Mouse (Mus musculus) monocyte, adult 2 months (primary cell): ENCODE data around the gene Rnf40.
"Not testable (repeated sequence)": the region's sequence is repeated elsewhere in the genome, so short reads cannot be mapped to it uniquely, and the experiment has no call there.

Source experiments
- DNase-seq, 2 experiments: peaks; one replicate each; pipeline ENCODE4 v3.0.0; 2022; ENCODE audit warnings: low spot score in 2 of 2, low read depth in 1 of 2

The Rnf40 gene

GRCm38 (mm10) chr7:127602903-127603302 lies 14.3 kb downstream of the Rnf40 start:
- DNase-seq: no peak

GRCm38 (mm10) chr7:127604256-127604655 lies 15.7 kb downstream of the Rnf40 start:
- no peak for DNase-seq

- DNase-seq: no peak
These were observed 18.6 kb downstream of the Rnf40 start for GRCm38 (mm10) chr7:127607150-127607549.

GRCm38 (mm10) chr7:127611011-127611410 lies 22.4 kb downstream of the Rnf40 start:
- DNase-seq: no peak

GRCm38 (mm10) chr7:127611561-127611960 lies 23.0 kb downstream of the Rnf40 start:
- no peak for DNase-seq

- DNase-seq: no peak
These were observed 24.9 kb downstream of the Rnf40 start for GRCm38 (mm10) chr7:127613501-127613900.

GRCm38 (mm10) chr7:127614091-127614490 lies 25.5 kb downstream of the Rnf40 start:
- no peak for DNase-seq

GRCm38 (mm10) chr7:127614511-127614890 lies 25.9 kb downstream of the Rnf40 start:
- no peak for DNase-seq

- peak in 1 of 2 experiments; percentile 28 for DNase-seq
These were observed 26.6 kb downstream of the Rnf40 start, which contains the start of gene Zfp629 for GRCm38 (mm10) chr7:127614891-127615843. Gene Zfp629 (minus strand): TSS chr7:127615797.

GRCm38 (mm10) chr7:127616336-127616735 lies 27.8 kb downstream of the Rnf40 start:
- no peak for DNase-seq

- no peak for DNase-seq
These were observed 28.3 kb downstream of the Rnf40 start for GRCm38 (mm10) chr7:127616881-127617280.

GRCm38 (mm10) chr7:127617962-127618361 lies 29.4 kb downstream of the Rnf40 start:
- no peak for DNase-seq

GRCm38 (mm10) chr7:127618402-127618801 lies 29.8 kb downstream of the Rnf40 start:
- not testable (repeated sequence) for DNase-seq

GRCm38 (mm10) chr7:127626039-127626438 lies 37.5 kb downstream of the Rnf40 start:
- no peak for DNase-seq

- no peak for DNase-seq
These were observed 37.9 kb downstream of the Rnf40 start for GRCm38 (mm10) chr7:127626471-127626870.

- no peak for DNase-seq
These were observed 40.1 kb downstream of the Rnf40 start for GRCm38 (mm10) chr7:127628646-127629045.

- DNase-seq: no peak
These were observed 42.8 kb downstream of the Rnf40 start for GRCm38 (mm10) chr7:127631416-127631815.

GRCm38 (mm10) chr7:127636963-127637362 lies 48.4 kb downstream of the Rnf40 start:
- no peak for DNase-seq

- DNase-seq: no peak
These were observed 52.7 kb downstream of the Rnf40 start for GRCm38 (mm10) chr7:127641260-127641659.

GRCm38 (mm10) chr7:127642254-127642653 lies 53.7 kb downstream of the Rnf40 start:
- no peak for DNase-seq

GRCm38 (mm10) chr7:127646363-127646762 lies 57.8 kb downstream of the Rnf40 start:
- DNase-seq: no peak

GRCm38 (mm10) chr7:127647576-127647975 lies 59.0 kb downstream of the Rnf40 start:
- DNase-seq: not testable (repeated sequence)
